Mouse (Mus musculus) forebrain, postnatal 0 days (tissue): ENCODE measurements around the gene Pepd. TPM values are rescaled to one million over a fixed set of nuclear protein-coding genes. Genes with fewer than 3 reads are reported as not detected.
A peak's percentile ranks its signal among the peaks of the same experiment; 100 is the strongest.

Experiments used
- ATAC-seq: fragments of 200-750 bp; cut with Nextera tagmentation; 2 replicates; pipeline ENCODE4 v1.8.0; 2017; ENCODE audit warnings: mild to moderate bottlenecking, moderate library complexity
- DNase-seq: peaks from one replicate; pipeline ENCODE4 v3.0.0-alpha.2; 2015
- H3K27ac ChIP-seq: fragments of 300-500 bp; sonication (generic); 2 replicates; pipeline ENCODE4 v1.5.1; 2014; ENCODE audit warnings: low read depth, mild to moderate bottlenecking, antibody characterized with exemption, low read length, moderate library complexity, mixed read lengths
- H3K27me3 ChIP-seq: fragments of 300-500 bp; sonication (generic); 2 replicates; pipeline ENCODE4 v1.6.1; 2014; ENCODE audit warnings: mild to moderate bottlenecking, low read length, mixed read lengths; ENCODE audit not compliant: insufficient read depth
- H3K36me3 ChIP-seq: fragments of 300-500 bp; sonication (generic); 2 replicates; pipeline ENCODE4 v1.6.1; 2014; ENCODE audit warnings: mild to moderate bottlenecking, moderate library complexity; ENCODE audit not compliant: insufficient read depth
- H3K4me1 ChIP-seq: fragments of 300-500 bp; sonication (generic); 2 replicates; pipeline ENCODE4 v1.6.1; 2014; ENCODE audit warnings: antibody characterized with exemption; ENCODE audit not compliant: insufficient read depth
- H3K4me2 ChIP-seq: fragments of 300-500 bp; sonication (generic); 2 replicates; pipeline ENCODE4 v1.6.1; 2014; ENCODE audit warnings: low read depth, mild to moderate bottlenecking, moderate library complexity
- H3K4me3 ChIP-seq: fragments of 300-500 bp; sonication (generic); 2 replicates; pipeline ENCODE4 v1.5.1; 2014; ENCODE audit warnings: low read depth, low read length, mixed read lengths
- H3K9ac ChIP-seq: fragments of 300-500 bp; sonication (generic); 2 replicates; pipeline ENCODE4 v1.6.1; 2014; ENCODE audit warnings: mild to moderate bottlenecking
- H3K9me3 ChIP-seq: fragments of 300-500 bp; sonication (generic); 2 replicates; pipeline ENCODE4 v1.6.1; 2016; ENCODE audit warnings: low read length
- CTCF ChIP-seq: sonication (generic); IDR thresholded peaks from 2 replicates; pipeline ENCODE4 v1.5.1; 2016; ENCODE audit warnings: antibody characterized with exemption, control low read depth, low read depth
- WGBS: fragments of 180-500 bp; shearing (Covaris S2); extraction: QIAGEN DNeasy Blood & Tissue Kit; methylation state at CpG from one replicate; pipeline ENCODE4 v1.1.7; 2014; 5-methylcytosine and 5-hydroxymethylcytosine counted together
- polyA plus RNA-seq: library from polyadenylated mRNA; unstranded; fragments of >200 nt; fragmentation: Nextera tagmentation; extraction: Ambion mirVana; gene quantifications from 2 replicates; pipeline ENCODE4 v1.2.1, GENCODE M21; 2015
- total RNA-seq: library from RNA; depleted of rRNA; stranded (reverse); fragments of >200 nt; gene quantifications from 2 replicates; pipeline ENCODE4 v1.2.3, GENCODE M21; 2014

Pepd gene
- total and polyA plus RNA-seq, 2 experiments from 2014 or later: 41.2 to 60.4 TPM

GRCm38 (mm10) chr7:35064286-35065258 lies 152.4 kb downstream of the Pepd start:
- no peak overlapping the region for H3K4me2 ChIP-seq
- H3K27ac ChIP-seq: no peak overlapping the region
- WGBS: 56% methylated on average over 14 of the region's 14 CpGs
- no peaks in the 10 kb centered on the region for H3K9me3 ChIP-seq
- H3K9ac ChIP-seq: no peak overlapping the region
- no peaks in the 10 kb centered on the region for H3K36me3 ChIP-seq
- no peaks in the 10 kb centered on the region for H3K27me3 ChIP-seq
- DNase-seq (no peak), ATAC-seq (no peak)
- no peak for TF ChIP-seq CTCF
- no peak overlapping the region for H3K4me3 ChIP-seq
- no peaks in the 10 kb centered on the region for H3K4me1 ChIP-seq

- Histone ChIP-seq H3K27me3 (no peaks in the 10 kb centered on the region), H3K4me3 (no peak overlapping the region), H3K4me1 (no peaks in the 10 kb centered on the region), H3K27ac (no peak overlapping the region), H3K4me2 (no peak overlapping the region), H3K36me3 (no peaks in the 10 kb centered on the region), H3K9me3 (no peaks in the 10 kb centered on the region), H3K9ac (no peak overlapping the region)
- WGBS: 80% methylated on average over 3 of the region's 3 CpGs
- DNase-seq (no peak), ATAC-seq (no peak)
- no peak for TF ChIP-seq CTCF
Measured at GRCm38 (mm10) chr7:35065958-35066357, 153.8 kb downstream of the Pepd start.

GRCm38 (mm10) chr7:35066640-35067212 lies 154.5 kb downstream of the Pepd start:
- H3K4me3 ChIP-seq: no peak overlapping the region
- WGBS: 67% methylated on average over 8 of the region's 8 CpGs
- DNase-seq (no peak), ATAC-seq (0 out of 2 replicates have a peak, but pooled peaks have one; percentile 14)
- no peaks in the 10 kb centered on the region for H3K27me3 ChIP-seq
- no peaks in the 10 kb centered on the region for H3K36me3 ChIP-seq
- no peaks in the 10 kb centered on the region for H3K9me3 ChIP-seq
- H3K27ac ChIP-seq: no peak overlapping the region
- no peak for TF ChIP-seq CTCF
- H3K4me2 ChIP-seq: no peak overlapping the region
- no peaks in the 10 kb centered on the region for H3K4me1 ChIP-seq
- H3K9ac ChIP-seq: no peak overlapping the region

DNA sequence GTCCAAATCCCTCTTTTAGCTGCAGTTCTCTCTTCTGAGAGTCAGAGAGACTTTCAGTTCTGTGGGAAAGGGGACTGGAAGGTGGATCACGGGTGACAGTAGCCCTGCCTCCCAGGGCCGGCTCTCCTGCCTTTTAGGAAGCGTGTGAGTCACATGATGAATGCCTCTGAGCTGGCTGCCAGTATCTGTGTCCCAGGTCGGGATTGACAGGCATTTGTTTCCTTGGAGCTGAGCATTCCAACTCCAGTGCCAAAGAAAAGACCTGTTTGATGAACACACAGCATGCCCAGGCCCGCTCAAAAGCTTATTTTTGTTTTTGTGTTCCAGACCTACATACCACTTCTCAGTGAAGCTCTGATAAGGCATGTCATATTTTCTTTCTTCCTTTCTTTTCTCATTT lies 164.5 kb downstream of the Pepd start:
- TF ChIP-seq CTCF: no peak
- H3K4me1 ChIP-seq: no peaks in the 10 kb centered on the region
- H3K36me3 ChIP-seq: no peaks in the 10 kb centered on the region
- DNase-seq: no peak
- H3K4me3 ChIP-seq: no peak overlapping the region
- H3K27me3 ChIP-seq: no peaks in the 10 kb centered on the region
- no peak for ATAC-seq
- WGBS: 29% methylated on average over 5 of the region's 5 CpGs
- H3K27ac ChIP-seq: no peak overlapping the region
- H3K9me3 ChIP-seq: no peaks in the 10 kb centered on the region
- H3K4me2 ChIP-seq: no peak overlapping the region
- H3K9ac ChIP-seq: no peak overlapping the region

GRCm38 (mm10) chr7:35080843-35081338 lies 168.7 kb downstream of the Pepd start:
- Histone ChIP-seq H3K9me3 (no peaks in the 10 kb centered on the region), H3K9ac (no peak overlapping the region), H3K4me2 (no peak overlapping the region), H3K4me3 (no peak overlapping the region), H3K27me3 (no peaks in the 10 kb centered on the region), H3K27ac (peak overlapping the region; percentile 51), H3K4me1 (no peaks in the 10 kb centered on the region; the same call in 1 of the 2 replicates), H3K36me3 (no peaks in the 10 kb centered on the region)
- DNase-seq (no peak), ATAC-seq (no peak)
- WGBS: 52% methylated on average over 10 of the region's 10 CpGs
- no peak for TF ChIP-seq CTCF

DNA sequence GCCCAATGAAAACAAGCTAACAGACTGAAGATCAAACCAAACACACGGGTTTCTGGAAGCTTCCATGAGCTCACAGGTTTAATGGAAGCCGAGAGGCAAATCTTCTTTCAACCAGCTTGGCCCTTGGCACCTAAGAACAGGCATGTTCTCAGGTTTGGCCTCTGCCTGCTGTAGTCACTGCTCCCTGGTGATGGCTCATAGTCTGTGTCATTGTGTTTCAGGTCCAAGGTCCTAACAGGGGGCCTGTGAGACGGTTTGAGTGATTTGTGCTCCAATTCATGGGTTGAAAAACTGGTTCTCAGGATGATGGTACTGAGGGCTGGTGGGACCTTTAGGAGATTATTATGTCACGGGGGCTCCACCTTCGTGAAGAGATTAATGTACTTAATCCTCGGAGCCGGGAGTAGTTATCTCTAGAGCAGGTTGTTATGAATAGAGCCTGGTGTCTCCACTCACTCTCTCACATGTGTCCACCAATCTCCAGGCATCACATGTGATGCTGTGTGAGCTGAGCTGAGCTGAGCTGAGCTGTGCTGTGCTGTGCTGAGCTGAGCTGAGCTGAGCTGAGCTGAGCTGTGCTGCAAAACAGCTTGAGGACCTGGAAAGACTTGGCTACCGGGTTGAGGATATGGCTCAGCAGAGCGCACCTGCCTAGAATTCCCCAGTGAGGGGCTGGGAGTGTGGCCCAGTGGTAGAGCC lies 169.4 kb downstream of the Pepd start:
- H3K4me3 ChIP-seq: no peak overlapping the region
- no peak for TF ChIP-seq CTCF
- H3K9ac ChIP-seq: no peak overlapping the region
- DNase-seq (no peak), ATAC-seq (no peak)
- no peak overlapping the region for H3K4me2 ChIP-seq
- peaks cover 5% of the 10 kb centered on the region; the same call in 1 of the 2 replicates for H3K4me1 ChIP-seq
- no peaks in the 10 kb centered on the region for H3K9me3 ChIP-seq
- WGBS: 75% methylated on average over 9 of the region's 9 CpGs
- no peaks in the 10 kb centered on the region for H3K27me3 ChIP-seq
- peak overlapping the region; percentile 51; the same call in 1 of the 2 replicates for H3K27ac ChIP-seq
- no peaks in the 10 kb centered on the region for H3K36me3 ChIP-seq
